Mouse (Mus musculus) retina, postnatal 7 days (tissue): Measurements from ENCODE around the gene Sqstm1.
A peak's percentile ranks its signal among the peaks of the same experiment; 100 is the strongest.

Experiments used
- DNase-seq: peaks from one replicate; pipeline ENCODE4 v3.0.0-alpha.2; 2012; ENCODE audit warnings: low read depth, low spot score

The Sqstm1 gene

GRCm38 (mm10) chr11:50230481-50231304 is 20.1 kb upstream of the Sqstm1 start:
- DNase-seq, result no peak

- no peak for DNase-seq
These were observed 18.8 kb upstream of the Sqstm1 start for GRCm38 (mm10) chr11:50229252-50229910.

GRCm38 (mm10) chr11:50228772-50229171 is 18.1 kb upstream of the Sqstm1 start:
- no peak for DNase-seq

- DNase-seq, result no peak
These were observed 17.1 kb upstream of the Sqstm1 start for GRCm38 (mm10) chr11:50227736-50228135.

GRCm38 (mm10) chr11:50227226-50227625 is 16.6 kb upstream of the Sqstm1 start:
- DNase-seq, result no peak

GRCm38 (mm10) chr11:50226406-50226805 is 15.8 kb upstream of the Sqstm1 start:
- DNase-seq, result no peak

- DNase-seq, result no peak
These were observed 15.2 kb upstream of the Sqstm1 start for GRCm38 (mm10) chr11:50225611-50226378.

- peak; percentile 57 for DNase-seq
These were observed 14.3 kb upstream of the Sqstm1 start for GRCm38 (mm10) chr11:50224671-50225530.

GRCm38 (mm10) chr11:50223783-50224662 is 13.4 kb upstream of the Sqstm1 start:
- no peak for DNase-seq

- DNase-seq, result no peak
These were observed 12.1 kb upstream of the Sqstm1 start for GRCm38 (mm10) chr11:50222559-50223276.

- DNase-seq, result no peak
These were observed 9.2 kb upstream of the Sqstm1 start for GRCm38 (mm10) chr11:50219833-50220232.

- no peak for DNase-seq
These were observed 7.2 kb upstream of the Sqstm1 start for GRCm38 (mm10) chr11:50217811-50218210.

GRCm38 (mm10) chr11:50216724-50217366 is 6.2 kb upstream of the Sqstm1 start:
- DNase-seq, result no peak

GRCm38 (mm10) chr11:50215633-50216032 is 5.0 kb upstream of the Sqstm1 start:
- no peak for DNase-seq

- no peak for DNase-seq
These were observed 4.0 kb upstream of the Sqstm1 start for GRCm38 (mm10) chr11:50214631-50215030.

GRCm38 (mm10) chr11:50212848-50213758 is 2.5 kb upstream of the Sqstm1 start:
- no peak for DNase-seq

- DNase-seq, result no peak
These were observed 1.6 kb upstream of the Sqstm1 start for GRCm38 (mm10) chr11:50212060-50212739.
